Mouse (Mus musculus): ENCODE measurements around the gene Tcf20.

Tcf20 gene

DNA sequence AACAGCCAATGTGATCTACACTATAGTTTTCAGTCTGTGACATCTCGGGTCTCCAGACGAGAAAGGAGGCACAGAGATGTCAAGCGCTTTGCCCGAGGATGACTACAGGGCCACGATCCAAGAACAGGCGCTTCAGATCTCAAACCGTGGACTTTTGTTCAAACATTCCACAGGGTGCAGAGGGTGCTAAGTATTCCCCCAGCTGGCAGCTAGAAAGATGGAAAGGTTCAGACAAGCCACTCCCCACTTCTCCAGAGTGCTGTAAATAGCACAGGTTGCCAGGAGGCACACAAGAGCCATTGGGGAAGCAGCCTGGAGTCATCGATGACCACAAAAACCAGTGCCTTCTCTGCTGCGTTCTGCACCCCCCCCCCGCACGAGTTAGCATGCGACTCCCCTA, 28.5 kb downstream of the Tcf20 start:
- DNase-seq (ENCODE audit: low read depth, low spot score): no peak

DNA sequence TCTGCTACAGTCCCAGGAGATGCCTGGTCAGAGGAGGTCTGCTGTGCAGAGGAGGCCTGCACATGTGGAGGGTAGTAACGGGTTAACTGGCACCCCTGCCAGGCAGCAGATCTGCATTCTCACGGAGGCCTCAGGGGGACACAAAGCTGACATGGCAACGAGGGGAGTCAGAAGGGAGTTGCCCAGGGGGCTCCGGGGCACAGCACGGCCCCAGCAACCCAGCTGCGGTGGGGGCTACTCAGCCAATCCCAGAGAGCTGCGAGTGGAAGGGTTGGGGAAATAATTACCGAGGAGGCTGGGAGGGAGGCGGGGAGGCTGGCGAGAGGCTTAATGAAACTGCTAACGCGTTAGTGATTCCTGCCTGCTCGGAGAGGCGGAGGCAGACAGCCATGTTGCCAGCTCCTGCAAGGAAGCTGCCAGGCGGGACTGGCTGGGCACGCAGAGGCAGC, 29.4 kb downstream of the Tcf20 start:
- DNase-seq (ENCODE audit: low read depth, low spot score): no peak

DNA sequence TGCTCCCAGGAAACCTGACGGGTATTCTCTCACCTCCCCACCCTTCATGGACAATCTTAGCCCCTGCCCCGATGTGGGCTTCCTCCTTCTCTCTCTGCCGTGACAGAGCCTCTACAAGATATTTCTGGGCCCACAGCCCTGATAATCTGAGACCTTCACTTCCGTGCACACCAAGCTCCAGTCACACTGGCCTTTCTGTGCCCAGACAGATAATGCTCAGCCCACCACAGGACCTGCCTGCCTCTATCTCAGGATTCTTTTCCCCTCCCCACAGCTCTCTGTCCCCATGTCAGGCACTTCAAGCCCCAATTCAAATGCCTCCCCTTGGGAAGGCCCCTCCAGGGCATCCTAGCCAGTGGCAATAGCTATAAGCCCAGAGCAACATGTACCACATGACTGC, 31.0 kb downstream of the Tcf20 start:
- no peak for DNase-seq (ENCODE audit: low read depth, low spot score)

DNA sequence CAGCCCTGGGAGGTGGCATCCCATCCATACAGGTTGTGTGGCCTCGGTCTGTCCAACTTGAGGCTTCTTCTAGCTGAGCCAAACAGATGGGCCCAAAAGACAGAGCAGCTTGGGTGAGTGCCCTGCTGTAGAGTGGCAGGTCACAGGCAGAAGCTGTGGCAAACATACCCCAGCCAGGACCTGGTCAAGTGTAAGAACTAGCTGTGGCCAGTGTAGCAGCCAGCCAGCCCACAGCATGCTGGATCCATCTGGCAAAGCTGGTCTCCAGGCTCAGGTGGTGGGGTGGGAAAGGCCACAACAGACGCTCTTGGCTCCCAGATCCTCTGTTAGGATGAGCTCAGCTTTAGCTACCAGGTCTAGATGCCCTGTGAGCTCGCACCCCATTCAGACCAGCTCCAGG, 31.4 kb downstream of the Tcf20 start:
- no peak for DNase-seq (ENCODE audit: low read depth, low spot score)

DNA sequence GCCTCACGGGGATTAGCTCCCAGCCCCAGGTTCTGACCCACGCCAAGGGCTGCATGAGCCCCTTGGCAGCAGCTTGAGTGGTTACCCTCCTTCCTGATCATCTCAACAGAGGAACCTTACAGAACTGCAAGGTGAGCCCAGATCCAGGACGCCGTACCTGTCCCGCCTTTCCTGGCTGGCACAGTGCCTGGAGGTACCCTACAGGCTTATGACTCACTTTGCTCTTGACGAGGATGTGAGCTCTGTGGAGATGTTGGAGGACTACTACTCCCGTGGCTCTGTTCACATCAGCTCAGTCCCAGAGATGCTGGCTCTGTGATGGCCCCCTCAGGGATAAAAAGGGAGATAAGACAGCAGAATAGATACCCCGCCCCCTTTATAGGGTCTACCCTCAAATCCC, 32.4 kb downstream of the Tcf20 start:
- no peak for DNase-seq (ENCODE audit: low read depth, low spot score)

DNA sequence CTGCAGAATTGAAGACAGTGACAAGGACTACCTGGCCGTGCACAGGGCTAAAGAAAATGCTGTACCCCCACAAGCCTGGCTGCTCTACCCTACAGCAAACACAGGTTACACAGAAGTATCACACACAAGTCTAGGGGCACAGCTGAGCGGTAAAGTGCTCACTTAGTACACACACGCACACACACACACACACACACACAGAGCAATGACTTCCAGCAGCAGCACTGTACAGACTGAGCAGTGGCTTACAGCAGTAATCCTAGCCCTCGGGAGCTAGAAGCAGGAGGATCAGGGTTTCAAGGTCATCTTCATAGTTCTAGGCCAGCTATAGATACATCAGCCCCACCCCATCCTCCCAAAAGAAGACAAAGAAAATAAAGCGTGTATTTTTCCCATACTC, 33.6 kb downstream of the Tcf20 start:
- no peak for DNase-seq (ENCODE audit: low read depth, low spot score)

DNA sequence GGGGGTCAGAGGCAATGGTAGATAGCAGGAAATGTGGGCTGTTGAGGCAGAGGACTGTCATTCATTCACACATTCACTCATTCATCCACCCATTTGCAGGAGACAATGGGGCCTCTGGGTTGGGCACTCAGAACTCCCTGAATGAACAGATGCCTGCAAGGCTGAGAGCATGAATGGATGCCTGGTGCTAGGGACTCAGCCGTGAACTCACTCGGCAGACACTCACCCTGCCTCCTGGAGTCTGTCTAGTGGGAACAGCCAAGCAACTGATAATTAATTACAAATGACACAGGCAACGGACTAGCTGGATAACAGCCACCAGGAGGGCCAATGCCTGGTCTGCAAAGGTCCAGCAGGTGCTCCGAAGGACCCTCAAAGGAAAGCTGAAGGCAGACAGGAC, 34.6 kb downstream of the Tcf20 start:
- DNase-seq (ENCODE audit: low read depth, low spot score): no peak

DNA sequence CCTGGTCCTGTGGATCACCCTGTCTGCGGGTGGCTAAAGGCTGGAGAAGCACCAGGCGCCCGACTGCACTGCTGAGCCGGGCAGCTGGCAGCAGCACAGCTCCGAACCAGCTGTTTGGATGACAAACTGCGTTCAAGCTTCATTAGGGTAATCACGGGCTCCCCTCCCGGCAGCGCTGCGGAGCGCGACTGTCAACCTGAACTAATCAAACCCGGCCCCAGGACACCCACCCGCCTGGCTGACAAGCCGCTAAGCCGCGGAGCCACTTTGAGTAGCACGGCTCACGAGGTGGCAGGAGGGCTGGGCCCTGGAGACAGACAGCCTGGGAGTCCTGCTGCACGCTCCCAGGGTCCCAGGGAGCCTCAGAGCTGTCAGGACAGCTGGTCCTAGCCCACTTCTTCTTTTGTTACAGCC, 35.4 kb downstream of the Tcf20 start:
- DNase-seq (ENCODE audit: low read depth, low spot score): no peak

DNA sequence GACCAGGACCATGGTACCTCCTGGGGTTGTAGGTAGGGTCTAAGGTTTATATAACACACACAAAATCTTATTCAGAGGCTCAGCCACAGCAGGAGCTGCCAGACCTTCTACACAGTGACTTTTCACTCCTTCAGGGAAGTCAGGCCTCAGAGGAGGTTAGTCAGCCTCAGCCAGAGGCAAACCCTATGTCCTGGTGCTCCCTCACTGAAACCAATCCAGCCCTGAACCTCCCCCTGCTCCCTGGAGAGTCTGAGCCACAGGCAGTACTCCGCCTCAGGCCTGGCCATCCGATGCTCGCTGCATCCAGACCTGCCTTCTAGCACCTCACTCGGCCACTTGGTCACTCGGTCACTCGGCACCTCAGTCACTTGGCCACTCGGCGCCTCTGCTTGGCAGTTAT, 37.4 kb downstream of the Tcf20 start:
- no peak for DNase-seq (ENCODE audit: low read depth, low spot score)

DNA sequence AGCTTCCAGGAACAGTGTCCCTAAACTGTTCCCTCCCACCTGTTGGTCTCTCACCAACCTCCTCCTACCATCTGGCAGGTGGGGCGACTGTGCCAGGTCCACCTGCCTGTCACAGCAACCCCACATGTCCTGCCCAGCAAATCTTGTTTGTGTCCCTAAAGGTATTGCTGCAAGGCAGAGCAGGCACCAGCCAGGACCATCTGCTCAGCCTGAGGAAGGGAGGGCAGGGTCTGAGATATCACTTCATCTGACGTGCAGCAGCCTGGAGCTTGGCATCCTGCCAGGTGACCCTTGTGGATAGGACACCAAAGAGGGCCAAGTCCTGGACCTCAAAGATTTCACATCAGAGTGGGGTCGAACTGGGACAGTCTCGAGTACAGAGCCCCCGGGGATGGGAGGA, 40.2 kb downstream of the Tcf20 start:
- no peak for DNase-seq (ENCODE audit: low read depth, low spot score)

DNA sequence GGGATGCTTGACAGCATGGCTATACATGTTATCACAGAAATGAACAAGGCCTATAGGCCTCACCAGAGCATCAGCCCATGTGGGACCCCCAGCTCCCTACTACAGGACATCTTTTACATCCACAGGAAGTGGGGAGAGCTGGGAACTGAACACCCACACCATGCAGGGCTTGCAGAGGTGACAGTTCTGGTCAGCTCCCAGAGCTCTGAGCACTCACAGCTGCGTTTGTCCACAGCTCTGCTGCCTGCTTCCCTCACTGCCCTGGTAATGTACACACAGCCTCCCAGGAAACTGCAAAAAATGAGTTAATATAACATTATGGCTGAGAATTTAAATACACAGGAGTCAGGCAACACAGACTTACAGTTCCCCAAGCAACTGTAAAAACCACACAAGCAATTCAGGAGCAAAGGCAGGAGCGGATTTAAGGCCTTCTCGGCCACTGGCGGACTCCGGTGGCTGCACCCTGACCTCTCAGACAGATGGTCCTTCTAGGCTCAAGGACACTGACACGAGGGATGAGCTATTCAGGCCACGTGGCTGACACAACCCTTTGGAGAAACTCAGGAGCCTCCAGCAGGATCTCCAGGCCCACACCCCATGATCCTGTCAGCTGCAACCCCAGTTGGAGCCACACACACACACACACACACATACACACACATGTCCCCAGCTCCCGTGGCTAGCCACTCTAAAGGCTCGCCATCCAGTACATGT, 43.0 kb downstream of the Tcf20 start:
- no peak for DNase-seq (ENCODE audit: low read depth, low spot score)

DNA sequence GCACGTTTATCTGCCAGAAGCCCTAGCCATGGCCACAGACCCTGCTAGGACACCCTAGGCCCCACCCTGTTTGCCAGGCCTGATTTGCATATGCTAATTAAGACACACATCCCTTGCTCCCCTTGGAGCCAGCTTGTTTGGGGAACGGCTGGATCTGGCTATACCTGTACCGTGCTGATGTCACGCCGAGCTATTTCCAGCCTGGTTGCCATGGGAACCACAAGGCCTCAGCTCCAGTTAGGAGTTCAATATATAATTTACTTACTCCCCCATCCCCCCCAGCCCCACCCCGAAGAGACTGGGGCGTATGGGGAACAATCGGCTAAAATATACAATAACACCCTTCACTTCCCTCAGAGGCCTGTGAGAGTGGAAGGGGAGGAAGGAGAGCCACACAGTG, 45.9 kb downstream of the Tcf20 start:
- DNase-seq (ENCODE audit: low read depth, low spot score): no peak

DNA sequence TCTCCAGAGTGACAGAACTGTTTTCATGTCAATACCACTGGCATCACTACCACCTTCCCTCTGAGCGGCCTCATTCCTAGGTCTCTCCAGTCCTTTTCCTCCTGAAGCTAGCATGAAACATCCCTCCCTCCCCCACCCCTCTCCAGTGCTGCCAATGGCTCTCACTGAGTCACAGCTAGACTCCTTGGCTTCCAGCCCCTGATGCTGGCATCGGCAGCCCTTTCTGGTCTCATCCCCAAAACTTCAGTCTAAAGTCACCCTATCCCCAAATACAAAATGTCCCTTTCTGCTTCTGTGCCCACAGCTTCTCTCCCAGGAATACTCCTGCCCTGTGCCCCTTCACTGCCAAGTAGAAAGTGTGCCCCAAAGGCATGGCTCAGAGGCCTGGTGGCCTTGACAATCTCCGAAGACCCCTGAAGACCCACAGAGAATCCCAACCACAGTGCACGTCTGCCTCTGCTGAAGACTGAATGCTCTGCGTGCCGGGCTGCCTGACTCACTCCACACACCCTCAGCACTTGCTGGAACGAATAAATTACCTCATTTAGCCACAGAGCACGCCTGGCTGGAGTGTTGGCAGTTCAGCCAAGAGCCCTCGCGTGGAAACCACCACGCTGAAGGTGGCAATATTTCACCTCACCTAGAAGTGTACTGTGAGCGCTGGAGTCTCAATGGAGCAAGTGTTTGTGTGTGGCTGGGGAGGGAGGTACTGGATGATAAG, 47.0 kb downstream of the Tcf20 start:
- no peak for DNase-seq (ENCODE audit: low read depth, low spot score)

DNA sequence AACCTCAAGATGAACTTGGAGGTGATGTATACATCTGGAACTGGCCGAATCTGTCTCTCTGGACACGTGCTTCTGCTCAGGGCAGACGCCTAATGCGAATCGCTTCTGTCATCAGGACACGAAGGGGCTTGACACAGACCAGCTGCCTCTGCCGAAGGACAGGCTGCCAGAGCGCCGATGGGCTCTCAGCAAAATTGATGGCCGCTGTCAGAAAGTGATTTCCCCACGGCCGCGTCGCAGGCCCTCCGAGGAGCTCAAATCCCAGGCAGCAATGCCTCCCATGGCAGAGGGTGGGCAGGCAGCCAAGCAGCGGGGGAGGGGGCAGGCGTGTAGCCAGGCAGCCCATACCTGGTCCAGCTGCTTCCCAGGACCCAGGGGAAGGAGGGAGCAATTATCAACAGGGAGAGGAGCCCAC, 49.5 kb downstream of the Tcf20 start:
- no peak for DNase-seq (ENCODE audit: low read depth, low spot score)

DNA sequence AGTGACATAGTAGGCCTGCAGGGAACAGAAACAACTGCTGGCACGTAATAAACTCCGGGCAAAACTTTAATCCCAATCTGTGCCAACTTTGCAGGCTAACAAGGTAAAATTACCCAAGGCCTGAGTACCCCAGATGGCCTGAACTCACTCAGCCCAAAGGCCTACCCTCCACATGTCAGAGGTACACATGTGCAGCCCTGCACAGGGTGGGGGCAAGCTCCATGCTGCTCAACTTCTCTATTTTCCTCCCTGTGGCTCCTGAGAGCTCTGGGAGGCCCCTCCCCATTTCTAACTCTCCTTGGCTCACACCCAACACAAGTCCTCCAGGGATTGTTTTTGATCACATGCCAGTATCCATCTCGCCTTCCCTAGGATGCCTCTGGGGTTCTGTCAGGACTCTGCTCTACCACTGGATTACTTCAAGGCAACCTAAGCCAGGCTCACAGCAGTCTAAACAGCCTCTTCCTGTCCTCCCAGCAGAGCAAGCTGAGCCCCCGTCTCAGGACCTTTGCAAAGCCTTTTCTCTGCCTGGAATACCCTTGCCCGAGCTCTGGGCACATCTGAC, 50.2 kb downstream of the Tcf20 start:
- DNase-seq (ENCODE audit: low read depth, low spot score): no peak

DNA sequence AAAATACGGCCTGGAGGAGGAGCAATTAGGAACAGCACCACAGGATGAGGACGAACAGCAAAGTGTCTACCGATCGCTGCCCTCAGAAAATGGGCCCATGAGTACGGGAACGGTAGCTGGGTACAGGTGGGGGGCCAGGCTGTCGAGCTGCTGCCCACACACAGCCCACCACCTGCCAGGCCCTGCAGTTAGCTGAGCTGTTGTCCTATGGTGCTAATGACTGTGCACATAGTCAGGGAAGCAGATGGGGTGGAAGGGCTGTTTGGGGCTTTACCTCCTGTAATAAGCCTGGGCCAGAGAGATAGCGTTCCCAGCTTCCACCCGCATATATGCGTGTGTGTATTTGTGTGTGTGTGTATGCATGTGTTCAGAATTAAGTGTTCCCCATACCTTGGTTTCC, 52.7 kb downstream of the Tcf20 start:
- DNase-seq (ENCODE audit: low read depth, low spot score): no peak

DNA sequence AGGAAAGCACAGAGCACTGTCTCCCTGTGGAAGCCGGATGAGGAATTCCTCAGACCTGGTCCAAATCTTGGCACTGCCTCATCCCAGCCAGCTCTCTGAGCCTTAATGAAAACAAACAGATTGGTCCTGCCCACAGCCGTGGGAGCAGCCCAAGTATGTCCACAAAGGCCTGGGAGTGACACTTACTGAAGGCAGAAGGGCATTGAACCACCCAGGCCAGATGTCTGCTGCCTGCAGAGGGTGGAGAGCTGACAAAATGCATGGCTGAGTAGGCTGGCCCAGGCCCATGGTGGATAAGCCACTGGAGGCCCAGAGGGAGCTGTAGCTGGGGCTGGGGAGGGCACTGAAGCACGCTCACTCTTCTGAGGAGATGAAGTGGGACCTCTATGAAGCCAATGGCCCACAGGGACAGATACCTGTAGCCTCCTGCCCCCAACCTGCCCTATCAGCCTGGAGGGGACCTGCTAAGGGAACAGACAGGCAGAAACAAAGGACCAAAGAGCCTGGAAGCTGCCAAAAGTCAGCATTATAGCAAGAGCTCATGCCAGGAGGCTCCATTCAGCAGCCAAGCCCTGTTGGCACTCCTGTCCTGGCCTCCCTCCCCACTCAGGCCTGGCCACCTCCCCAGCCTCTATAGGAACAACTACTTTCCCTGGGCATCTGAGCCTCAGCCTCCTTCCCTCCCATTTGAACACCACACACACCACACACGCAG, 54.6 kb downstream of the Tcf20 start:
- no peak for DNase-seq (ENCODE audit: low read depth, low spot score)

DNA sequence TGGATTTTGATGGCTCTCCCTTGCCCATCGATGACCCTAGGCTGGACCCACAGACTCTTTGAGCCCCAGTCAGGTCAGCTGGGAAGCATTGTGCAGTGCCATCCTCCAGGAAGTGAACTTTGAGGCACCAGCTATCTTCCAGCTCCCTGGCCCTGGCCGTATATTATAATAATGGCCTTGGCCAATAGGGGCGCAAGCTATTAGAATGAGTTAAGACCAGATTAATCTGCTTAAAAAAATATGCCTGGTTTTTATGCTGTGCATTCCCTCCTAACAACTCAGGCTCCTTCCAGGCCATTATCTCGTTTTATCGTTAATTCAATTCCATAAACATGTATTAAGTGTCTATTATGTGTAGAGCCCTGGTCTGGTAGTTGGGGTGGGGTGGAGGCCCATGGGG, 56.2 kb downstream of the Tcf20 start:
- DNase-seq (ENCODE audit: low read depth, low spot score): no peak

DNA sequence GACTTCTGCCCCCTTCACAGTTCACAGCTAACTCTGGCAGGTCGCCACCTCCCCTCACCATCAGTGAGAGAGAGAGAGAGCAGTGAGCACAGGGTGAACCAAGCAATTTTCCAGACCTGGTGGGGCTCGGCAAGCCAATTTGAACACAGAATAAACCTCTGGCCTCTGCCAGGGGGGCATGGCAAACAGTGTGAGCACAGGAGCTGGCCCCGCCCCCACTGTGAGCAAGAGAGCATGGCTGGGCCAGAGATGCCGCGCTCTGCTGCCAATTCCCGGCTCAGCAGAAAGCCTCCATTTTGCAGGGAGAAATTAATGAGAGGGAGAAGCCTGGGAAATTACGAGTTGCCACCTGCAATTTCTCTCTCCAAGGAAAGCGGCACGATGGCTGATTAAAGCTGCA, 58.1 kb downstream of the Tcf20 start:
- DNase-seq (ENCODE audit: low read depth, low spot score): no peak

DNA sequence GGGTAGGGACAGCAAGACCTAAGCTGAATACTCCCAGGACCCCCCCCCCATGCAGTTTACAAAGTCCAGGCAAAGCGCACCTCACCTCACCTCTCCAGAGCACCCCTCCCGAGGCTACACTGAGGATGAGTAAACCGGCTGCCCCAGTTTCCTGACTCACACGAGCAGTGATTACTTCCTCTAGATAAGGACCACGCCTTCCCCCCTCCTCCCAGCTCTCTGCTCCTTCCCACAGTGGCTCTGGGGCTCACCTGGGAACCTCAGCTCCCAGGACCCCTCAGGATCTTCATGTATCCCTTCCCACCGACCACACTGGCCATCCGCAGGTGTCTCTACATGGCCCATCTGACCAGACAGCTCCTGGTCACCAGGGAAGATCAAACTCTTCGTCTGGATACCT, 58.8 kb downstream of the Tcf20 start:
- DNase-seq (ENCODE audit: low read depth, low spot score): no peak

DNA sequence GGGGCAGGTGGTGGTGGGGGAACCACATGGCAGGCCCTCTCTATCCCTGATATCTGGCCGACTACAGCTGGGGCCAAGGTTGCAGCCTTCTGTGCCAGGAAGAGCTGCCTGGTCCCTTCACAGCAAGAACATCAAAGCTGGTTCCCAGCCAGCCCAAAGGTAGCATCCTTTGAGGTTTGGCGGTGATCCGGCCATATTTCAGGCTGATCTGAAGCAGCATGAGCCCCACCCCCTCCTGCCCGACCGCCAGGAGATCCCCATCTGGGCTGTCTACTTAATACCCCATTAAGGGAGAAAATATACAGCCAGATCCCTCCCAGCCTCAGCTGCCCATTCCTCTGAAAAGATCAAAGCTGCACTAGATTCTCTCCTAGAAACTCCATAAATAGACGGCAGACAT, 59.6 kb downstream of the Tcf20 start:
- no peak for DNase-seq (ENCODE audit: low read depth, low spot score)

DNA sequence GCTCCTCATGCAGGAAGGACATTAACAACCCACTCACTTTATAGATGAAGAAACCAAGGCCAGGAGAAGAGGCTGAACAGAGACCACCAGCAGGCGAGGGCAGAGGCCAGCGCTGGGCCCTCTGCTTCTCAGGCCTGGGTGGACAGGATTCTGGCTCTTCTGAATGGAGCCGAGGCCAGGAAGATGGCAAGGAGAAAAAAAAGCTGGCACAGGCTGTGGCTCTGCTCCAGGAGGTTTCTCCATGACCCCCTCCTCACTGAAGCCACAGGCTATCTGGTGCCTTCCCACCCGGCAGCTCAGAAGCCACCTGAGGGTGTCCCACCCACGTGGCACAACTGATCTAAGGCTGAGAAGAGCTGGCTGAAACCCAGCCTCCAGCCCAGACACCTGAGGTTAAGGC, 60.6 kb downstream of the Tcf20 start:
- DNase-seq (ENCODE audit: low read depth, low spot score): no peak
